Mouse (Mus musculus) kidney, adult 2 months (tissue): Measurements from ENCODE around the gene Stard13.

Experiments
- CTCF ChIP-seq: fragments of 200-500 bp; conservative IDR thresholded peaks from 2 replicates; pipeline ENCODE4 v1.5.1; 2011; ENCODE audit warnings: low read depth, mild to moderate bottlenecking, control low read depth, low read length, moderate library complexity, mixed read lengths; ENCODE audit not compliant: insufficient read depth, insufficient read length
- POLR2A ChIP-seq: fragments of 200-500 bp; IDR thresholded peaks from one replicate; pipeline ENCODE4 v1.6.1; 2011; ENCODE audit warnings: low read depth, low read length, control low read depth

GRCm38 (mm10) chr5:151193885-151194520 lies 39.6 kb downstream of the Stard13 start:
- TF ChIP-seq CTCF (no peak), POLR2A (no peak)
